Mouse (Mus musculus) forebrain, embryonic 10.5 days (tissue): ENCODE measurements around the gene Tcap. TPM values are rescaled to one million over a fixed set of nuclear protein-coding genes. Genes with fewer than 3 reads are reported as not detected.
"Not testable (repeated sequence)": the region's sequence is repeated elsewhere in the genome, so short reads cannot be mapped to it uniquely, and the experiment has no call there.

Experiments
- DNase-seq: peaks from one replicate; pipeline ENCODE4 v3.0.0-alpha.2; 2017; ENCODE audit warnings: low spot score; ENCODE audit errors: extremely low spot score
- H3K27ac ChIP-seq: fragments of 300-500 bp; sonication (generic); 2 replicates; pipeline ENCODE4 v1.5.1; 2016; ENCODE audit warnings: mild to moderate bottlenecking
- H3K27me3 ChIP-seq: fragments of 300-500 bp; sonication (generic); 2 replicates; pipeline ENCODE4 v1.6.1; 2016; ENCODE audit warnings: mild to moderate bottlenecking; ENCODE audit not compliant: poor library complexity, severe bottlenecking
- H3K36me3 ChIP-seq: fragments of 300-500 bp; sonication (generic); replicated peaks from 2 replicates; pipeline ENCODE4 v1.6.1; 2016; ENCODE audit warnings: mild to moderate bottlenecking, moderate library complexity
- H3K4me1 ChIP-seq: fragments of 300-500 bp; sonication (generic); 2 replicates; pipeline ENCODE4 v1.6.1; 2016
- H3K4me3 ChIP-seq: fragments of 300-500 bp; sonication (generic); 2 replicates; pipeline ENCODE4 v1.5.1; 2016; ENCODE audit warnings: mild to moderate bottlenecking, moderate library complexity
- H3K9me3 ChIP-seq: fragments of 300-500 bp; sonication (generic); 2 replicates; pipeline ENCODE4 v1.6.1; 2016; ENCODE audit warnings: mild to moderate bottlenecking, moderate library complexity
- WGBS: fragments of 180-500 bp; shearing (Covaris S2); methylation state at CpG from one replicate; pipeline ENCODE4 v1.1.7; 2016; 5-methylcytosine and 5-hydroxymethylcytosine counted together
- polyA plus RNA-seq: library from polyadenylated mRNA; unstranded; fragments of >200 nt; fragmentation: Nextera tagmentation; extraction: Ambion mirVana; gene quantifications from 2 replicates; pipeline ENCODE4 v1.2.1, GENCODE M21; 2016

Gene Tcap
- polyA plus RNA-seq, 1 experiment from 2014 or later, result 0.15 TPM

DNA sequence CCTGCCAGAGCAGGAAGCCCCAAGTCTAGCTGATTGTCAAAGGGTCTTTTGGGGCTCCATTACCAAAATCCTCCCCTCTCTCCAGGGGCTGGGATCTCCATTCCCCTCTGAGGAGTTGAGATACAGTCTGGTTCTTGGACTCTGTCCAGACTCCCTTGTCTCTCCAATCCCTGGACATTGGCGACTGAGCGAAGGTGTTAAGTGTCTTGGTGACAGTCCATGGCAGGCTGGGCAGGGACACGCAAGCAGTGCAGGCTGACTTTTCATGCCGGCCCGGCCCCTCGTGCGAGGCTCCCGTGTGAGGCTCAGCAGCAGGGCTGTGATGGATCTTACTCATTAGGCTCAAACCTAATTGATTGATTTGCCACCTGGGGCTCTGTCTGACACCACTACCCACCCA, 9.3 kb upstream of the Tcap start:
- no peak overlapping the region for H3K27ac ChIP-seq
- 87% methylated on average over 8 of the region's 8 CpGs for WGBS
- no peaks in the 10 kb centered on the region for H3K27me3 ChIP-seq
- no peak overlapping the region for H3K4me3 ChIP-seq
- H3K9me3 ChIP-seq, result no peaks in the 10 kb centered on the region
- peaks cover 32% of the 10 kb centered on the region for H3K4me1 ChIP-seq
- no peak for DNase-seq
- H3K36me3 ChIP-seq, result peaks cover 61% of the 10 kb centered on the region

DNA sequence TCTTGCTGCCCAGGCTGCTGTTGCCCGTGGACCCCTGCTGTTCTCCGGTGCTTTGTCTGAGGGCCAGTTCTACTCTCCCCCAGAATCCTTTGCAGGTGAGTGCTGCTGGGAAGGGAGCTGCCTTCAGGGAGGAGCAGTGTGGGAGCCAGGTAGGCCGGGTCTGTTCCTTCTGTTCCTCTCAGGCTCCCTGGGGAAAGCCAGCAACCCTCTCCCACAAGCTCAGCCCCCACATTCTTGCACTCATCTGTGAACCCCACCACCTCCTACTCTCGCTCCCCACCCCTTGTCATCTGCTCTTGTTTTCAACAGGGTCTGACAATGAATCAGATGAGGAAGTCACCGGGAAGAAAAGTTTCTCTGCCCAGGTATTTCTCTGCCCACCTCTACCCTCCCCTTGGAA, 6.9 kb upstream of the Tcap start:
- Histone ChIP-seq H3K4me1 (peaks cover 12% of the 10 kb centered on the region), H3K36me3 (peaks cover 83% of the 10 kb centered on the region), H3K4me3 (no peak overlapping the region), H3K27ac (no peak overlapping the region), H3K9me3 (no peaks in the 10 kb centered on the region), H3K27me3 (no peaks in the 10 kb centered on the region)
- DNase-seq, result no peak
- 74% methylated on average over 5 of the region's 5 CpGs for WGBS

DNA sequence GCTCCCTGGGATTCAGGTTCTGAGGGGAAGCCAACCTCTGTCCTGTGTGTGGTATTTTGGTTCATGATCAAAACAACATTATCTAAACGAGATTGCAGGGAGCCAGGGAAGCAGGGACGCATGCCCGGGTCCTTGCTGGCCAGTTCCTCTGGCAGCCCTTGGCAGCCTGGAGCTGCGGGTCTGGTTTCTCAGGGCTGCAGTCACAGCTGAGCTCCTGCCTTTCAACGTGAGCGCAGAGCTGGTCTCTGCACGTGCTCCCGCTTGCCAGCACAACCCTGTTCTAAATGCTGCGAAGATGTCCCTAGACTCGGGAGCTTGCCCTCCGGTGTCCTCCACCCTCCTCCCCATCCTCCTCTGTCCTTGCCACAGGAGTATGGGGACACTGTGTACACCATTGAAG, 5.8 kb upstream of the Tcap start:
- WGBS, result 90% methylated on average over 11 of the region's 11 CpGs
- Histone ChIP-seq H3K9me3 (no peaks in the 10 kb centered on the region), H3K4me1 (peaks cover 1% of the 10 kb centered on the region; the same call in 1 of the 2 replicates), H3K27me3 (no peaks in the 10 kb centered on the region), H3K27ac (no peak overlapping the region), H3K36me3 (peaks cover 82% of the 10 kb centered on the region), H3K4me3 (no peak overlapping the region)
- no peak for DNase-seq

DNA sequence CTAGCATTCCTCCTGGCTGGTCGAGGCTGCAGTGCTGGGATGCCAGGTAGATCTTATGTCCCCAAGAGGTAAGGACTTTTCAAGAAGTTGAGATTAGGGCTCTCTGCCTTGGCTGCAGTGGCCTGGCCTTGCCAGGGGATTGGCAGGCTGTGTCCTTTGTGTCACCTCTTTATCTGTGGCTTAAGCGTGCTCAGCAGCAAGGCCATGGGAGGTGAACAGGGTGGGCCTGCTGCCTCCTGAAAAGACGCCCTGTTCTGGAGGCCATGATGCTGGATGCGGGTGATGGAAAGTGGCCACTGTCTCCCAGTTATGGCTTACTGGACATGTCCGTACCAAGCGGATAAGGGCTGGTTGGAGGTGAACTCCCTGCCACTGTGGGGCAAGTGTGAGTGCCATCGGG, 4.2 kb upstream of the Tcap start:
- H3K36me3 ChIP-seq, result peaks cover 73% of the 10 kb centered on the region

DNA sequence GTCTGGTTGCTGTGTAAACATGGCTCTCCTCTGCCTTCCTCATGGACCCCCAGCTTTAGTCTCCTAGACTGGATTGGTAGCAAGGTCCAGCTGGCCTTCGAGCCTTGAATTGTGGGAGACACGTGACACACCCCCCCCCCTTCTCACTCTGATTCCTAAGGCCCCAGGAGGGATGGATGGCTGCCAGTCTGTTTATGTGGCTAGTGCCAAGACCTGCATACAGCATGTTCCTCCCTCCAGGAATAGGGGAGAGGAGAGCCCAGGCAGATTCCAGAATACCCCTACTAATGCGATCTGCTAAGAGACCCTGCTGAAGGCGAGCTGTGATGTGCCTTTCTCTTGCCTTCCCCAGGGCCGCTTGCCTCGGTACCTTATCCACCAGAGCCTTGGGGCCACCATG, 3.5 kb upstream of the Tcap start:
- Histone ChIP-seq H3K27me3 (peaks cover 21% of the 10 kb centered on the region), H3K9me3 (no peaks in the 10 kb centered on the region), H3K4me1 (peaks cover 16% of the 10 kb centered on the region), H3K27ac (no peak overlapping the region), H3K4me3 (no peak overlapping the region), H3K36me3 (peaks cover 66% of the 10 kb centered on the region)
- 84% methylated on average over 6 of the region's 6 CpGs for WGBS
- DNase-seq, result no peak

More for the DNA sequence above, 4.2 kb upstream of the Tcap start:
- 90% methylated on average over 7 of the region's 7 CpGs for WGBS
- Histone ChIP-seq H3K27ac (no peak overlapping the region), H3K9me3 (no peaks in the 10 kb centered on the region), H3K4me3 (no peak overlapping the region), H3K27me3 (peaks cover 14% of the 10 kb centered on the region), H3K4me1 (peaks cover 13% of the 10 kb centered on the region)
- no peak for DNase-seq

DNA sequence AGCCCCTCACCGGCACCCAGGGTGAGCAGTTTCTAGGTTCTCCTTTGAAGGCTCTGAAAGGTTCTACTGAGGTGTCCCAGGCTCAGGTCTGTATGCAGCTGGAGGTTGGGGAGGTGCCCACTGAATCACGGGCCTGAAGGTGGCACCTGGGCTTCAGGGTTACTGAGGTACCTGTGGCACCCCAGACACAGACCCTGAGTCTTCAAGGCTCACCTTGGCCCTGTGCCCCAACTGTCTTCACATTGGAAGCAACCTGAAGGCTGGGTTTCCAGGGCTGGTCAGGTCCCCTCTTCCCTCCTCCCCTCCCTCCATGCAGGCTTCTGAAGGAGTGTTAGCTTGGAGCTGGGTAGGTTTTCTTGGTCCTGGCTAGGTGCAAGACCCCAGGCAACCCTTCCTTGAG, 2.0 kb upstream of the Tcap start:
- no peak overlapping the region for H3K4me3 ChIP-seq
- peaks cover 37% of the 10 kb centered on the region for H3K27me3 ChIP-seq
- H3K36me3 ChIP-seq, result peaks cover 50% of the 10 kb centered on the region
- no peak overlapping the region for H3K27ac ChIP-seq
- H3K4me1 ChIP-seq, result peaks cover 21% of the 10 kb centered on the region
- no peak for DNase-seq
- no peaks in the 10 kb centered on the region for H3K9me3 ChIP-seq
- WGBS, result 91% methylated on average over 2 of the region's 2 CpGs

DNA sequence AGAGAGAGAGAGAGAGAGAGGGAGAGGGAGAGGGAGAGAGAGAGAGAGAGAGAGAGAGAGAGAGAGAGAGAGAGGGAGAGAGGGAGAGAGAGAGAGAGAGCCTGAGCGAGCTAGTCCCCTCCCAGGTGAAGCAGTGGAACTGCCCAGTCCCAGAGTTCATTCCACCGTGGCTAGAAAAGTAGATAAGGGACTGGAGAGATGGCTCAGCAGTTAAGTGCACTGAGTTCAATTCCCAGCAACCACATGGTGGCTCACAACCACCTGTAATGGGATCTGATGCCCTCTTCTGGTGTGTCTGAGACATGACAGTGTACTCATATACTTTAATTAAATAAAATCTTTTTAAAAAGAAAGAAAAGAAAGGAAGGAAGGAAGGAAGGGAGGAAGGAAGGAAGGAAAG, 1.2 kb upstream of the Tcap start:
- 43% methylated on average over 2 of the region's 2 CpGs for WGBS
- H3K27ac ChIP-seq, DNase-seq, H3K4me3 ChIP-seq, H3K9me3 ChIP-seq: not testable (repeated sequence)
- peaks cover 28% of the 10 kb centered on the region for H3K4me1 ChIP-seq
- peaks cover 44% of the 10 kb centered on the region for H3K27me3 ChIP-seq
- H3K36me3 ChIP-seq, result peaks cover 43% of the 10 kb centered on the region

DNA sequence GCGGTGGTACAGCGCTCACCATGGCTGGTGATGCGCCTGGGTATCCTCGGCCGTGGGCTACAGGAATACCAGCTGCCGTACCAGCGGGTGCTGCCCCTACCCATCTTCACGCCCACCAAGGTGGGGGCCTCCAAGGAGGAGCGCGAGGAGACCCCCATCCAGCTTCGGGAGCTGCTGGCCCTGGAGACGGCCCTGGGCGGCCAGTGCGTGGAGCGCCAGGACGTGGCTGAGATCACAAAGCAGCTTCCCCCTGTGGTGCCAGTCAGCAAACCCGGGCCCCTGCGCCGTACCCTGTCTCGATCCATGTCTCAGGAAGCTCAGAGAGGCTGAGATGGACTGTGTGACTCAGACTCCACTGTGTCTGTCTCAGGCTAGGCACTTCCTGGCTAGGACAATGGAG, 605 bp downstream of the Tcap start:
- no peak for DNase-seq
- Histone ChIP-seq H3K4me3 (no peak overlapping the region), H3K27me3 (peaks cover 62% of the 10 kb centered on the region), H3K27ac (no peak overlapping the region), H3K9me3 (no peaks in the 10 kb centered on the region), H3K4me1 (peaks cover 41% of the 10 kb centered on the region), H3K36me3 (peaks cover 24% of the 10 kb centered on the region)
- WGBS, result 79% methylated on average over 20 of the region's 20 CpGs

DNA sequence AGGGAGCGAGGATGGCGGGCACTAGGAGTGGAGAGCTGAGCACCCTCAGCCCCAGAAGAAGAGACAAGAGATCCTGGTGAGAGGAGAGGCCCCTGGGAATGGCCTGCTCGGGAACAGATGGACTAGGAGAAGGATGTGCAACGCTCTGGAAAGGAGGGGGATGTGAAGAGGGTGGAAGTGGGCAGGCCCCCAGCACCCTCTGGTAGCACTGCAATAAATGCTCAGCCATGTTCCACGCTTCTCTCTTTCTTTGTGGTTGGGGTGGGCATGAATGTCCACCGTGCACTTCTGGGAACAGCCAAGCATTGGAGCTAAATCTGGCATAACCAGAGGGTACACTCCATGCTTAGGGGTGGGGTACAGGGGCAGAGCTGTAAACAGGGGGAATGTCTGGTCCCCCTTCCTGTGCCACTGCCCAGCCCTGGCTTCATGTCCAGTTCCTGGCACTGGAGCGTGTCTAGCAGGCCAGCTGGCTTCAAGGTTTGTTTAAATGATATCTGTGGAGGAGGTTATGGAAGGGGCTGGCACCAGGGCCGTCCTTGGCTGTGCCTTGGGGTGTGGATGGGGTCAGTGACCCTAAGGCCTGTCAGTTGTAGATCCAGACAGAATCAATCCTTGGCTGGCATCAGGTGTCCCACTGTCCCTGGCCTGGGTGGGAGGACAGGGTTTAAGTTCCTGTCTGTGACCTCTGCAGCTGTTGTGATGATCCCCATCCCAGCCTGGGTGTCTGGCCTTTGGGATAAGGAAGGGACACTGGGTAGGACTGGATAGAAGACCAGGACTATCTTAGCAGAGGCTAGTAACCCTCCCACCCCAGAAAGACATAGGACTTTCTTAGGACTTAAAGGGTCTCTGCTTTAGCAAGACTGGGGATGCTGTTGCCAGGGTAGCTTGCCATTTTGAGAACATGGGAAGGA, 1.4 kb downstream of the Tcap start:
- Histone ChIP-seq H3K9me3 (no peaks in the 10 kb centered on the region), H3K36me3 (peaks cover 17% of the 10 kb centered on the region), H3K27me3 (peaks cover 70% of the 10 kb centered on the region), H3K27ac (0 out of 2 replicates have a peak overlapping the region, but pooled peaks have one; percentile 35), H3K4me3 (no peak overlapping the region), H3K4me1 (peaks cover 43% of the 10 kb centered on the region)
- no peak for DNase-seq
- WGBS, result 68% methylated on average over 8 of the region's 8 CpGs

DNA sequence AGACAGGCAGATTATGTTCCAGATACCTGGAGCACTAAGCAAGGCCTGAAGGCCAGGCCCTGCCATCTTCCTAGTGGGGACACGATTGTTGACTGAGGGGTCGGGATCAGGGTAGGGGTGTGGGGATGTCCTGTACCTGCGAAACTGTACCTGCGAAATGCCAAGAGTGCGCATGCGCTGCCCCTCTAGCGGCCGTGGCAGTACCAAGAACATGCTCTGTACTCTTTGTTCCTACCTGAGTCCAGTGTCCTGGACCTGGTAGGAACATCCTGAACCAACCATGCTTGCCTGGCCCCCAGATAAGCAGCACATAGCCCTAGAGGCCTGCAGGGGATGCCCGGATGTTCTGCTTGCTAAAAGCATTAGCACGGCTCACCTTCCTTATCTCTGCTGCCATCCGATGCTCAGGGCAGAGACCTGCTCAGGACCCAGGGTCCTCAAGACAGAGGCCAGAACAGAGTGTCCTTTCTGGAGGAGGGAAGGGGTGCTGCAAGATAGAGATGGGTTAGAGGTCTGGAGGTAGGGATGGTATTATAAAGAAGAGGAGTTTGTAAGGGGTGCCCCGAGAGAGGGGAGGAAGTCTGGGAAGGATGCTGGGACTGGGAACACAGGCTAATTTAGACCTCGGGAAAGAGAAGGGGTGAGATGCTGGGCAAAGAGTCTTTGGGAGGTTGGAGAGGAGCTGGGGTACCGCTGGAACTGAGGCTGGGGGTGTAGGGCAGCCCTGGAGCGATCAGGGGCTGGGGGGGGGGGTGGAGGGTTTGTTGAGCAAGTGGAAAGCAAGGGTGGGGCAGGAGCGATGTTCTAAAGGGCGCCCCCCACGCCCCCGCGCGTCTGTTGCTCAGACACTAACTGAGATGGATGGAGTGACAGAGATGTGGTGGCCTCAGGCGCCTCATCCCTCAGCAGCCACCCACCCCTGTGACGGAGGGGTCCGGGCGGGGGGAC, 2.3 kb downstream of the Tcap start, which contains the start of gene Pnmt:
Pnmt (plus strand) TSS at position 813 of the 948 bp plus-strand sequence.
- peak within 1 kb of the TSS; percentile 21; the same call in 1 of the 2 replicates for H3K4me3 ChIP-seq

DNA sequence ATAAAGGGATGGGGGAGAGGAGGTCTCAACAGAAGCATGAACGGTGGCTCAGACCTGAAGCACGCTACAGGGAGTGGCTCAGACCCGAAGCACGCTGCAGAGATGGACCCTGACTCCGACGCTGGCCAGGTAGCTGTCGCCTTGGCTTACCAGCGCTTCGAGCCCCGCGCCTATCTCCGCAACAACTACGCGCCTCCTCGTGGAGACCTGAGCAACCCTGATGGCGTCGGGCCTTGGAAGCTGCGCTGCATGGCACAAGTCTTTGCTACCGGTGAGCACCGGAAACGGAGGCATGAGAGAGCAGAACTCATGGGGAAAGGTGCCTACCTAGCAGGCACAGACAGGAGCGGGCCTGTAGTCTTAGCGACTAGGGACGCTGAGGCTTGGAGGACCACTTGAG, 3.0 kb downstream of the Tcap start:
- Histone ChIP-seq H3K4me3 (peak overlapping the region; percentile 21; the same call in 1 of the 2 replicates), H3K27me3 (peaks cover 86% of the 10 kb centered on the region), H3K9me3 (no peaks in the 10 kb centered on the region), H3K4me1 (peaks cover 43% of the 10 kb centered on the region), H3K27ac (no peak overlapping the region), H3K36me3 (peaks cover 3% of the 10 kb centered on the region; the same call in 1 of the 2 replicates)
- no peak for DNase-seq
- 16% methylated on average over 24 of the region's 24 CpGs for WGBS

More for the DNA sequence above, 2.3 kb downstream of the Tcap start, which contains the start of gene Pnmt:
- Histone ChIP-seq H3K9me3 (no peaks in the 10 kb centered on the region), H3K27ac (no peak within 1 kb of the TSS), H3K36me3 (peaks cover 8% of the 10 kb centered on the region), H3K4me1 (peaks cover 43% of the 10 kb centered on the region), H3K27me3 (peaks cover 79% of the 10 kb centered on the region)
- no peak for DNase-seq
- WGBS, result 53% methylated on average over 25 of the region's 25 CpGs

DNA sequence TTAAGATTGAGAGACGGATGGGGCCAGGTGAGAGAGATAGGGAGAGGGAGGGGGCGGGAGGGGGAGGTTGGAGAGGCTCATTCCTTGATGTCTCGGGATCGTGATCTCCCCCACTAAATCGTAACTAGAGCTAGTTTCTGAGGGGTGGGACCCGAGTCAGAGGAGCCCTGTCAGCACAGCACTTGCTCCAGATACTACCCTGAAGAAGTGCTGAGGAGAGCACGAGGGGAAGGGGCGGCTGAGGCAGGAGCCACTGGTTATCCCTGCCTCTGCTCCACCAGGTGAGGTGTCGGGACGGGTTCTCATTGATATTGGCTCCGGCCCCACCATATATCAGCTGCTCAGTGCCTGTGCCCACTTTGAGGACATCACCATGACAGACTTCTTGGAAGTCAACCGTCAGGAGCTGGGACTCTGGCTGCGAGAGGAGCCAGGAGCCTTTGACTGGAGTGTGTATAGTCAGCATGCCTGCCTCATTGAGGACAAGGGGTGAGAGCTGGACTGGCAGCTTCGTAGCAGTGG, 3.5 kb downstream of the Tcap start:
- no peak for DNase-seq
- no peaks in the 10 kb centered on the region for H3K9me3 ChIP-seq

More for the DNA sequence above, 3.5 kb downstream of the Tcap start:
- 55% methylated on average over 14 of the region's 14 CpGs for whole genome bisulfite sequencing
- Histone ChIP-seq H3K27me3 (peaks cover 91% of the 10 kb centered on the region), H3K27ac (no peak overlapping the region), H3K4me3 (no peak overlapping the region), H3K36me3 (no peaks in the 10 kb centered on the region; the same call in 1 of the 2 replicates), H3K4me1 (peaks cover 47% of the 10 kb centered on the region)
